Mouse (Mus musculus) embryonic facial prominence, embryonic 10.5 days (tissue): ENCODE data around the gene Cnga1. TPM values are rescaled to one million over a fixed set of nuclear protein-coding genes. Genes with fewer than 3 reads are reported as not detected.

Source experiments
- DNase-seq: peaks from one replicate; pipeline ENCODE4 v3.0.0-alpha.2; 2017; ENCODE audit warnings: low spot score
- H3K27ac ChIP-seq: fragments of 300-500 bp; sonication (generic); replicated peaks from 2 replicates; pipeline ENCODE4 v1.5.1; 2016; ENCODE audit warnings: mild to moderate bottlenecking
- H3K27me3 ChIP-seq: fragments of 300-500 bp; sonication (generic); replicated peaks from 2 replicates; pipeline ENCODE4 v1.6.1; 2016; ENCODE audit warnings: low read depth, mild to moderate bottlenecking; ENCODE audit not compliant: poor library complexity, severe bottlenecking
- H3K36me3 ChIP-seq: fragments of 300-500 bp; sonication (generic); replicated peaks from 2 replicates; pipeline ENCODE4 v1.6.1; 2016; ENCODE audit warnings: mild to moderate bottlenecking, moderate library complexity
- H3K4me1 ChIP-seq: fragments of 300-500 bp; sonication (generic); 2 replicates; pipeline ENCODE4 v1.6.1; 2016
- H3K4me3 ChIP-seq: fragments of 300-500 bp; sonication (generic); 2 replicates; pipeline ENCODE4 v1.5.1; 2016; ENCODE audit warnings: mild to moderate bottlenecking, moderate library complexity
- H3K9me3 ChIP-seq: fragments of 300-500 bp; sonication (generic); 2 replicates; pipeline ENCODE4 v1.6.1; 2016; ENCODE audit warnings: mild to moderate bottlenecking
- WGBS: fragments of 180-500 bp; shearing (Covaris S2); methylation state at CpG from one replicate; pipeline ENCODE4 v1.1.7; 2016; 5-methylcytosine and 5-hydroxymethylcytosine counted together
- polyA plus RNA-seq: library from polyadenylated mRNA; unstranded; fragments of >200 nt; fragmentation: Nextera tagmentation; extraction: Ambion mirVana; gene quantifications from 2 replicates; pipeline ENCODE4 v1.2.1, GENCODE M21; 2016

Gene Cnga1
- polyA plus RNA-seq, 1 experiment from 2014 or later, result not detected

GRCm38 (mm10) chr5:72656270-72656791, 12.3 kb upstream of the Cnga1 start:
- Histone ChIP-seq H3K36me3 (no peaks in the 10 kb centered on the region), H3K4me3 (no peak overlapping the region), H3K27me3 (peaks cover 6% of the 10 kb centered on the region; the same call in 1 of the 2 replicates), H3K4me1 (peaks cover 3% of the 10 kb centered on the region; the same call in 1 of the 2 replicates), H3K27ac (no peak overlapping the region), H3K9me3 (no peaks in the 10 kb centered on the region)
- WGBS, result 62% methylated on average over 7 of the region's 7 CpGs
- no peak for DNase-seq

- Histone ChIP-seq H3K9me3 (no peaks in the 10 kb centered on the region), H3K4me3 (no peak overlapping the region), H3K36me3 (no peaks in the 10 kb centered on the region), H3K27ac (no peak overlapping the region), H3K27me3 (peaks cover 35% of the 10 kb centered on the region), H3K4me1 (peaks cover 6% of the 10 kb centered on the region)
- WGBS, result 72% methylated on average over 10 of the region's 10 CpGs
- no peak for DNase-seq
Observed at GRCm38 (mm10) chr5:72653068-72653674, 9.1 kb upstream of the Cnga1 start.

- H3K27me3 ChIP-seq, result peaks cover 71% of the 10 kb centered on the region
- DNase-seq, result no peak
- H3K4me1 ChIP-seq, result peaks cover 17% of the 10 kb centered on the region
- no peaks in the 10 kb centered on the region for H3K9me3 ChIP-seq
- no peak overlapping the region for H3K27ac ChIP-seq
- 83% methylated on average over 9 of the region's 9 CpGs for WGBS
- no peaks in the 10 kb centered on the region for H3K36me3 ChIP-seq
- H3K4me3 ChIP-seq, result no peak overlapping the region
Observed at GRCm38 (mm10) chr5:72648987-72649735, 5.1 kb upstream of the Cnga1 start.

GRCm38 (mm10) chr5:72647958-72648595, 4.0 kb upstream of the Cnga1 start:
- H3K27ac ChIP-seq, result no peak overlapping the region
- DNase-seq, result peak; percentile 25
- no peaks in the 10 kb centered on the region for H3K9me3 ChIP-seq
- WGBS, result 10% methylated on average over 18 of the region's 18 CpGs
- H3K27me3 ChIP-seq, result peaks cover 74% of the 10 kb centered on the region
- H3K4me1 ChIP-seq, result peaks cover 15% of the 10 kb centered on the region
- H3K4me3 ChIP-seq, result peak overlapping the region; percentile 65
- no peaks in the 10 kb centered on the region for H3K36me3 ChIP-seq

GRCm38 (mm10) chr5:72647418-72647907, 3.4 kb upstream of the Cnga1 start, which contains the start of gene Nipal1:
Gene Nipal1 (plus strand): TSS chr5:72647795.
- no peaks in the 10 kb centered on the region for H3K9me3 ChIP-seq
- H3K27ac ChIP-seq, result no peak within 1 kb of the TSS
- H3K36me3 ChIP-seq, result no peaks in the 10 kb centered on the region
- H3K4me3 ChIP-seq, result peak within 1 kb of the TSS; percentile 65
- H3K27me3 ChIP-seq, result peaks cover 72% of the 10 kb centered on the region
- under 1% methylated on average over 25 of the region's 25 CpGs for WGBS
- DNase-seq, result peak; percentile 86
- peaks cover 15% of the 10 kb centered on the region for H3K4me1 ChIP-seq

GRCm38 (mm10) chr5:72646996-72647395, 2.9 kb upstream of the Cnga1 start:
- 34% methylated on average over 10 of the region's 10 CpGs for WGBS
- DNase-seq, result no peak
- Histone ChIP-seq H3K36me3 (no peaks in the 10 kb centered on the region), H3K4me3 (peak overlapping the region; percentile 65), H3K9me3 (no peaks in the 10 kb centered on the region), H3K27ac (no peak overlapping the region), H3K27me3 (peaks cover 71% of the 10 kb centered on the region), H3K4me1 (peaks cover 15% of the 10 kb centered on the region)

GRCm38 (mm10) chr5:72646131-72646530, 2.1 kb upstream of the Cnga1 start:
- peaks cover 66% of the 10 kb centered on the region for H3K27me3 ChIP-seq

GRCm38 (mm10) chr5:72643655-72644054, 420 bp downstream of the Cnga1 start:
- 72% methylated on average over 7 of the region's 7 CpGs for WGBS
- Histone ChIP-seq H3K4me3 (no peak overlapping the region), H3K27me3 (peaks cover 43% of the 10 kb centered on the region), H3K36me3 (no peaks in the 10 kb centered on the region), H3K4me1 (peaks cover 15% of the 10 kb centered on the region), H3K9me3 (no peaks in the 10 kb centered on the region), H3K27ac (no peak overlapping the region)
- DNase-seq, result no peak

More at GRCm38 (mm10) chr5:72646131-72646530, 2.1 kb upstream of the Cnga1 start:
- Histone ChIP-seq H3K9me3 (no peaks in the 10 kb centered on the region), H3K4me1 (peaks cover 15% of the 10 kb centered on the region), H3K27ac (no peak overlapping the region), H3K36me3 (no peaks in the 10 kb centered on the region), H3K4me3 (no peak overlapping the region)
- 39% methylated on average over 10 of the region's 10 CpGs for WGBS
- peak; percentile 29 for DNase-seq

GRCm38 (mm10) chr5:72640072-72640471, 4.0 kb downstream of the Cnga1 start:
- H3K27me3 ChIP-seq, result peaks cover 12% of the 10 kb centered on the region
- 95% methylated on average over 1 of the region's 1 CpGs for WGBS
- no peaks in the 10 kb centered on the region for H3K36me3 ChIP-seq
- DNase-seq, result no peak
- H3K4me3 ChIP-seq, result no peak overlapping the region
- no peak overlapping the region for H3K27ac ChIP-seq
- no peaks in the 10 kb centered on the region for H3K4me1 ChIP-seq
- H3K9me3 ChIP-seq, result no peaks in the 10 kb centered on the region

GRCm38 (mm10) chr5:72636576-72636975, 7.5 kb downstream of the Cnga1 start:
- WGBS, result 87% methylated on average over 3 of the region's 3 CpGs
- H3K36me3 ChIP-seq, result no peaks in the 10 kb centered on the region

GRCm38 (mm10) chr5:72636122-72636521, 8.0 kb downstream of the Cnga1 start:
- Histone ChIP-seq H3K36me3 (no peaks in the 10 kb centered on the region), H3K27ac (no peak overlapping the region), H3K9me3 (no peaks in the 10 kb centered on the region), H3K4me1 (no peaks in the 10 kb centered on the region), H3K27me3 (no peaks in the 10 kb centered on the region), H3K4me3 (no peak overlapping the region)
- no peak for DNase-seq
- WGBS, result 69% methylated on average over 3 of the region's 3 CpGs

More at GRCm38 (mm10) chr5:72636576-72636975, 7.5 kb downstream of the Cnga1 start:
- Histone ChIP-seq H3K4me3 (no peak overlapping the region), H3K9me3 (no peaks in the 10 kb centered on the region), H3K27ac (no peak overlapping the region), H3K27me3 (no peaks in the 10 kb centered on the region), H3K4me1 (no peaks in the 10 kb centered on the region)
- no peak for DNase-seq

GRCm38 (mm10) chr5:72634791-72635271, 9.2 kb downstream of the Cnga1 start:
- no peak overlapping the region for H3K4me3 ChIP-seq
- H3K27ac ChIP-seq, result no peak overlapping the region
- no peaks in the 10 kb centered on the region for H3K36me3 ChIP-seq
- WGBS, result 86% methylated on average over 9 of the region's 9 CpGs
- H3K27me3 ChIP-seq, result no peaks in the 10 kb centered on the region
- no peaks in the 10 kb centered on the region for H3K9me3 ChIP-seq
- H3K4me1 ChIP-seq, result no peaks in the 10 kb centered on the region
- DNase-seq, result no peak
